Mouse (Mus musculus) embryonic facial prominence, embryonic 14.5 days (tissue): ENCODE results near the gene Stard13. TPM values are rescaled to one million over a fixed set of nuclear protein-coding genes. Genes with fewer than 3 reads are reported as not detected.

Experiments
- ATAC-seq: fragments of 200-750 bp; cut with Nextera tagmentation; 2 replicates; pipeline ENCODE4 v1.8.0; 2017; ENCODE audit warnings: low read depth, moderate number of reproducible peaks, moderate TSS enrichment
- DNase-seq: peaks from one replicate; pipeline ENCODE4 v3.0.0-alpha.2; 2015; ENCODE audit warnings: low spot score
- H3K27ac ChIP-seq: fragments of 300-500 bp; sonication (generic); replicated peaks from 2 replicates; pipeline ENCODE4 v1.5.1; 2014; ENCODE audit warnings: low read depth, mild to moderate bottlenecking, low read length, moderate library complexity
- H3K27me3 ChIP-seq: fragments of 300-500 bp; sonication (generic); replicated peaks from 2 replicates; pipeline ENCODE4 v1.6.1; 2014; ENCODE audit warnings: low read length; ENCODE audit not compliant: control insufficient read depth, insufficient read depth
- H3K36me3 ChIP-seq: fragments of 300-500 bp; sonication (generic); 2 replicates; pipeline ENCODE4 v1.6.1; 2014; ENCODE audit warnings: low read length, mixed read lengths; ENCODE audit not compliant: control insufficient read depth, insufficient read depth
- H3K4me1 ChIP-seq: fragments of 300-500 bp; sonication (generic); 2 replicates; pipeline ENCODE4 v1.6.1; 2014; ENCODE audit warnings: antibody characterized with exemption, low read length; ENCODE audit not compliant: control insufficient read depth, insufficient read depth
- H3K4me2 ChIP-seq: fragments of 300-500 bp; sonication (generic); 2 replicates; pipeline ENCODE4 v1.6.1; 2014; ENCODE audit warnings: low read depth, mild to moderate bottlenecking, low read length, moderate library complexity, mixed read lengths
- H3K4me3 ChIP-seq: fragments of 300-500 bp; sonication (generic); 2 replicates; pipeline ENCODE4 v1.5.1; 2014; ENCODE audit warnings: low read depth, mild to moderate bottlenecking, low read length
- H3K9ac ChIP-seq: fragments of 300-500 bp; sonication (generic); 2 replicates; pipeline ENCODE4 v1.6.1; 2014; ENCODE audit warnings: low read depth, mild to moderate bottlenecking, low read length, moderate library complexity, mixed read lengths
- H3K9me3 ChIP-seq: fragments of 300-500 bp; sonication (generic); 2 replicates; pipeline ENCODE4 v1.6.1; 2016; ENCODE audit warnings: low read length; ENCODE audit not compliant: control insufficient read depth
- WGBS: fragments of 180-500 bp; shearing (Covaris S2); extraction: QIAGEN DNeasy Blood & Tissue Kit; methylation state at CpG from one replicate; pipeline ENCODE4 v1.1.7; 2014; 5-methylcytosine and 5-hydroxymethylcytosine counted together
- polyA plus RNA-seq: library from polyadenylated mRNA; unstranded; fragments of >200 nt; fragmentation: Nextera tagmentation; extraction: Ambion mirVana; gene quantifications from 2 replicates; pipeline ENCODE4 v1.2.1, GENCODE M21; 2014

The Stard13 gene
- 13.3 and 13.6 TPM in 2 replicates for polyA plus RNA-seq

- H3K9ac ChIP-seq, result peak within 1 kb of the TSS; percentile 74
- peak within 1 kb of the TSS; percentile 98 for H3K4me2 ChIP-seq
- H3K9me3 ChIP-seq, result no peaks in the 10 kb centered on the region
- H3K4me3 ChIP-seq, result peak within 1 kb of the TSS; percentile 56
- peaks cover 7% of the 10 kb centered on the region; the same call in 1 of the 2 replicates for H3K27me3 ChIP-seq
- DNase-seq (peak; percentile 45), ATAC-seq (peak; percentile 81)
- WGBS, result 0% methylated on average over 44 of the region's 49 CpGs
- no peaks in the 10 kb centered on the region for H3K4me1 ChIP-seq
- H3K36me3 ChIP-seq, result no peaks in the 10 kb centered on the region
- H3K27ac ChIP-seq, result no peak within 1 kb of the TSS; the same call in 1 of the 2 replicates
Measured at GRCm38 (mm10) chr5:151233400-151234031, at the start of gene Stard13. Gene Stard13, minus strand, starts transcription at chr5:151233836.

DNA sequence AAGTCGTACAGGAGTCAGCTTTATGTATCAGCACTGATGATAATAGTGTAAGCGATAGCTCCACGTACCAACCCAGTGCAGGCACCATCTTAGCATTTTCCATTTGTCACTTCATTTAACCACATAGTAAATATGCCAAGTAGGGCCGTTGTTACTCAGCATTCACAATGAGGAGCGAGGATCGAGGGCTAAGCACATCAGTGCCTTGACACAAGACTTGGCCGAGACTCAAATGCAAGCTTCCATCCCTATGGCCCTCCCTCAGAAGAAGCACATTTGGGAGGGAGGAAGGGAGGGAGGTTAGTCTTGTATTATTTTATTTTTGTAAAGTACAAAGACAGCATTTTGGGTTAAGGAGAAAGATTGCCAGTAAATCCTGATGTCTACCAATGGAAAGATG, 45.9 kb upstream of the Stard13 start:
- DNase-seq, result no peak
- H3K27ac ChIP-seq, result no peak overlapping the region
- H3K4me3 ChIP-seq, result no peak overlapping the region
- H3K9me3 ChIP-seq, result no peaks in the 10 kb centered on the region
- H3K27me3 ChIP-seq, result no peaks in the 10 kb centered on the region
- no peaks in the 10 kb centered on the region for H3K4me1 ChIP-seq
- H3K4me2 ChIP-seq, result no peak overlapping the region
- ATAC-seq, result no peak
- no peaks in the 10 kb centered on the region for H3K36me3 ChIP-seq
- H3K9ac ChIP-seq, result no peak overlapping the region
- WGBS, result 91% methylated on average over 7 of the region's 7 CpGs

DNA sequence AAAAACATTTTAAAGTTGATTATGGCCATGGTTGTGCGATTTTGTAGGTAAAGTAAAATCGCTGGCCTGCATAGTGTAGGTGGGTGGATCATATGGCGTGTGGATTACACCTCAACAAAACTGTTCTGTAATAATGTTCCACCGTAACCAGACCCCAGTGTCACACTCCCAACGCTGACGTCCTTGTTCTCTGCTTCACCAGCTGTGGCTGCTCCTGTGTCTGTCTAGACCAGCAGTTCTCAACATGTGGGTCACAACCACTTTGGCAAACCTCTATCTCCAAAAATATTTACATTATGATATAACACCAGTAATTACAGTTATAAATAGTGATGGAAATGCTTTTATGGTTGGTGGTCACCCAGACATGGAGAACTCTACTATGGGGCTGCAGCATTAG, 44.3 kb upstream of the Stard13 start:
- DNase-seq (no peak), ATAC-seq (no peak)
- Histone ChIP-seq H3K4me1 (no peaks in the 10 kb centered on the region), H3K36me3 (no peaks in the 10 kb centered on the region), H3K27me3 (no peaks in the 10 kb centered on the region), H3K4me2 (no peak overlapping the region), H3K27ac (no peak overlapping the region), H3K9me3 (no peaks in the 10 kb centered on the region), H3K9ac (no peak overlapping the region), H3K4me3 (no peak overlapping the region)
- WGBS, result 82% methylated on average over 6 of the region's 6 CpGs

DNA sequence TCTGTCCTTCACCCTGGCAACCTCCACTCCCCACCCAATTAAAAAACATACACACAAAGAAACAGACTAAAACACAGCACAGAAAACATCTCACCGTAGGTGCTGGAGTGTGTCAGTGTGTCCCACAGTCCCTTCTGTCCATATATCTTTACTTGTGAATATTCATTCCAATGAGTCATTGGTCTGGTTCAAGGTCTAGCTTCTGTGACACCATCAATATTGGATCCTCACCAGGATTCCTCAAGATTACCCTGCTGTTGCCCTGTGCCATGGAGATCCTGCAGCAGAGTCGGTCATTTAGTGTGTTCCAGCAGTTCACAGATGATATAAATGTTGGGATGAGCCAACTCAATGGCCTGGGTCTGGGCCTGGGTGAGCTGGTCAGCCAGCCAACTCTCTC, 42.4 kb upstream of the Stard13 start:
- 91% methylated on average over 2 of the region's 2 CpGs for WGBS
- H3K36me3 ChIP-seq, result no peaks in the 10 kb centered on the region
- H3K9me3 ChIP-seq, result no peaks in the 10 kb centered on the region
- ATAC-seq (no peak), DNase-seq (no peak)
- no peak overlapping the region for H3K4me2 ChIP-seq
- H3K9ac ChIP-seq, result no peak overlapping the region
- H3K4me1 ChIP-seq, result no peaks in the 10 kb centered on the region
- no peak overlapping the region for H3K27ac ChIP-seq
- H3K4me3 ChIP-seq, result no peak overlapping the region
- no peaks in the 10 kb centered on the region for H3K27me3 ChIP-seq

GRCm38 (mm10) chr5:151274265-151274664, 40.6 kb upstream of the Stard13 start:
- no peak for ATAC-seq
- no peak overlapping the region for H3K9ac ChIP-seq

DNA sequence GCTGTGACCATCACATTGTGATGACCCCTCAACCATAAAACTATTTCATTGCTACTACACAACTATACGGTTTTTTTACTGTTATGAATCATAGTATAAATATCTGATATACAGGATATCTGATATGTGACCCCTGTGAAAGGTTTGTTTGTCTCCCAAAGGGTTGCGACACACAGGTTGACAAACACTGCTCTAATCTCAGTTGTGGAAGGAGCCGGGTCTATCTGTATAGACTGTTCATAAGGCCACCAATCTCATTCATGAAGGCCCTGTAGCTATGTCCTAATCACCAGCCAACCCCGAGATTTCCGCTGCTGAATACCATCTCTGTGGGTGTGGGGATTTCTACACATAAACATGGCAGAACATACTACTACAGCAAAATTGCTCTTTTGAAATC, 37.2 kb upstream of the Stard13 start:
- DNase-seq (no peak), ATAC-seq (no peak)
- Histone ChIP-seq H3K4me1 (no peaks in the 10 kb centered on the region), H3K27me3 (no peaks in the 10 kb centered on the region), H3K36me3 (no peaks in the 10 kb centered on the region), H3K4me2 (no peak overlapping the region), H3K27ac (no peak overlapping the region), H3K9ac (no peak overlapping the region), H3K4me3 (no peak overlapping the region), H3K9me3 (no peaks in the 10 kb centered on the region)
- WGBS, result 86% methylated on average over 5 of the region's 5 CpGs

More at GRCm38 (mm10) chr5:151274265-151274664, 40.6 kb upstream of the Stard13 start:
- Histone ChIP-seq H3K36me3 (no peaks in the 10 kb centered on the region), H3K27ac (no peak overlapping the region), H3K9me3 (no peaks in the 10 kb centered on the region), H3K4me1 (no peaks in the 10 kb centered on the region), H3K4me3 (no peak overlapping the region), H3K4me2 (no peak overlapping the region), H3K27me3 (no peaks in the 10 kb centered on the region)
- DNase-seq, result no peak
- WGBS, result 64% methylated on average over 6 of the region's 6 CpGs

GRCm38 (mm10) chr5:151266896-151267634, 33.4 kb upstream of the Stard13 start:
- H3K9me3 ChIP-seq, result no peaks in the 10 kb centered on the region
- DNase-seq (no peak), ATAC-seq (no peak)
- H3K4me3 ChIP-seq, result no peak overlapping the region
- no peak overlapping the region for H3K9ac ChIP-seq
- H3K36me3 ChIP-seq, result no peaks in the 10 kb centered on the region
- no peak overlapping the region for H3K4me2 ChIP-seq
- H3K4me1 ChIP-seq, result no peaks in the 10 kb centered on the region
- H3K27ac ChIP-seq, result no peak overlapping the region
- WGBS, result 84% methylated on average over 14 of the region's 14 CpGs
- H3K27me3 ChIP-seq, result no peaks in the 10 kb centered on the region

- Histone ChIP-seq H3K4me2 (no peak overlapping the region), H3K27ac (no peak overlapping the region), H3K36me3 (no peaks in the 10 kb centered on the region), H3K4me3 (no peak overlapping the region), H3K9me3 (no peaks in the 10 kb centered on the region), H3K27me3 (no peaks in the 10 kb centered on the region), H3K4me1 (no peaks in the 10 kb centered on the region), H3K9ac (no peak overlapping the region)
- WGBS, result 79% methylated on average over 2 of the region's 2 CpGs
- ATAC-seq (no peak), DNase-seq (no peak)
Measured at GRCm38 (mm10) chr5:151261558-151261957, 27.9 kb upstream of the Stard13 start.
